Mouse (Mus musculus): ENCODE data around the gene Chst3. TPM values are rescaled to one million over a fixed set of nuclear protein-coding genes. Genes with fewer than 3 reads are reported as not detected.
"Not testable (repeated sequence)": the region's sequence is repeated elsewhere in the genome, so short reads cannot be mapped to it uniquely, and the experiment has no call there.

Chst3 gene
- polyA plus RNA-seq, 1 experiment, result not detected

DNA sequence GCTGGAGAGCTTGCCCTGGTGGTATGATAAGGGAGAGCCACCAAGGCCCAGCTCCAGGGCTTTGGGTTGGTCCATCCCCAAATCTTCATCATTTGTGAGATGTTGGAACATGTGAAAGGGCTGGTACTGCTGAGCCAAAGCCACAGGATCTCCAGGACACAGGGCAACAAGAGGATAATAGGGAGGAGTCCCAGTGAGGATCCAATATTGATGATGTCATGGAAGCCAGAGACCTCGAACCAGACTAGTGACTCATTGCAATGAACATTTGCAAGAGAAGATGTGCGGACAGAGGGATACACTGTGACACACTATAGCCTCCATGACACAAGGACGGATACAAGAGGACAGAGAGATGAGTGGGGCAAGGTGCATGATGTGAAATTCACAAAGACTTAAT, 60.9 kb downstream of the Chst3 start:
- 88% methylated on average over 3 of the region's 3 CpGs for WGBS
- H3K27ac ChIP-seq (ENCODE audit: insufficient read depth, low read depth, low read length), result no peak overlapping the region
- H3K4me3 ChIP-seq (ENCODE audit: insufficient read depth, low read depth, low read length), result no peak overlapping the region
- H3K4me1 ChIP-seq (ENCODE audit: control insufficient read depth, insufficient read depth, low read length), result peaks cover 7% of the 10 kb centered on the region
- no peak for TF ChIP-seq POLR2A (IDR thresholded peaks at IDR 0.05; ENCODE audit: insufficient read depth, low read depth, low read length)
- TF ChIP-seq CTCF (IDR thresholded peaks at IDR 0.05; ENCODE audit: insufficient read depth, low read depth, low read length), result no peak

DNA sequence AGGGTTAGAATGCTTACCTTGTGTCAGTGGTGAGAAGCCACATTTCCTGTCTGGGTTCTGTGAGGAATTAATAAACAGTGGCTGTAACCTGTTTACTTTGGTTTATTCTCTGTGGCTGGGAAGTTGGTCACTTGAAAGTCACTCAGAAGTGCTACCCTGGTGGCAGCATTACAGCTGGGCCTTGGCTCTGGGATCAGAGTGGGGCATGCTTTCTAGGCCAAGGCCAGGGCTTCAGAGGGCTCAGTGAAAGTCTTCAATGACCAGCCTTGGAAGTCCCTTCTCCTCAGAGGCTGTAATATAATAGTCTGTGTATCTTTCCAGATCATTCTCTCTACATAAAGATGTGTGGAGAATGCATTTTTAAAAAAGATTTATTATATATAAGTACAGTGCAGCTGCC, 63.0 kb downstream of the Chst3 start:
- H3K4me3 ChIP-seq (ENCODE audit: insufficient read depth, low read depth, low read length), result no peak overlapping the region
- H3K27ac ChIP-seq (ENCODE audit: insufficient read depth, low read depth, low read length), result no peak overlapping the region
- H3K4me1 ChIP-seq (ENCODE audit: control insufficient read depth, insufficient read depth, low read length), result peaks cover 7% of the 10 kb centered on the region
- TF ChIP-seq CTCF (IDR thresholded peaks at IDR 0.05; ENCODE audit: insufficient read depth, low read depth, low read length) (no peak), POLR2A (IDR thresholded peaks at IDR 0.05; ENCODE audit: insufficient read depth, low read depth, low read length) (no peak)

DNA sequence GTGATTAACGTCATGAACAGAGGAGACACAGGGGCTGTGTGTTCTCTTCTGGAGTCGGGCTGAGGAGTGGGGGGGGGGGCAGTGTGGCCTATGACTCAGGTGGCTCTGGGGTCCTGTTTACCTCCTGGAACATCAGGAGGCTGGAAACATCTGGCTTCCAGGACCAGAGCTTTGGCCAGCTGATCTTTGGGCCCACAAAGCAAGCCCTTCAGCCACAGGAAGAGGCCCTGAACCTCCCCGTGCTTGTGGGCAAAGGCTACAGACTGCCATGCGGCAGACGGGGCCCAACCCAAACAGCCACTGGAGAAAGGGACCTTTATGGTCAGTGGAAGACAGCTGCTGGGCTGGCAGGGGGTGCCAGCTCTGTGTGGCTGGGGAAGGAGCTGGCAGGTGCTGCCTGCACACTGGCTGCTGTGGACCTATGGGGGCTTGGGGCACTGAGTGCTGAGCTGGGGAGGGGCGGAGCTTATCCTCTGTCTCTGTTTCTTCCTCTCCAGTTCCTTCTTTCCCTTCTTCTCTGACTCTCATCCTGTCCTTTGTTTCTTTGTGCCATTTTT, 67.9 kb downstream of the Chst3 start:
- WGBS, result 58% methylated on average over 6 of the region's 6 CpGs
- no peak overlapping the region for H3K4me3 ChIP-seq (ENCODE audit: insufficient read depth, low read depth, low read length)
- H3K4me1 ChIP-seq (ENCODE audit: control insufficient read depth, insufficient read depth, low read length), result peaks cover 7% of the 10 kb centered on the region
- TF ChIP-seq POLR2A (IDR thresholded peaks at IDR 0.05; ENCODE audit: insufficient read depth, low read depth, low read length) (no peak), CTCF (IDR thresholded peaks at IDR 0.05; ENCODE audit: insufficient read depth, low read depth, low read length) (no peak)
- H3K27ac ChIP-seq (ENCODE audit: insufficient read depth, low read depth, low read length), result no peak overlapping the region

DNA sequence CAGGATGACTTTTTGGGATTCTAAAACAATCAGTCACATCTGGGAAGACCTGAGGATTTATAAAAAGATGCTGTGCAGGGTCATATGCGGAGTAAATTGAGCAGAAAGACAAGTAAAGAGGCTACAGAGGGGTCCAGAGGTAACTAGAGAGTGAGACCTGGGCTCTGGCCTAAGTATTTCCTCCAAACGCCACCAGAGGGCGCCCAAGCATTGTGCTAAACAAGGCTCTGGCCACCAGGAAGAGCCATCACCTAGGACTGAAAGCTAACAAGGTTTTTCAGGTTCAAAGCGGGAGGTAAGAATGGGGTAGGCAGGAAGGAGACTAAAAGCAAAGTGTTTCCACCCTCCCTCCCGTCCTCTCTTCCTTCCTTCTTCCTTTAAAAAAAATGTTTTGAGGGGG, 71.0 kb downstream of the Chst3 start:
- TF ChIP-seq POLR2A (IDR thresholded peaks at IDR 0.05; ENCODE audit: insufficient read depth, low read depth, low read length) (no peak), CTCF (IDR thresholded peaks at IDR 0.05; ENCODE audit: insufficient read depth, low read depth, low read length) (peak; percentile 68)
- no peaks in the 10 kb centered on the region for H3K4me1 ChIP-seq (ENCODE audit: control insufficient read depth, insufficient read depth, low read length)
- WGBS, result 2% methylated on average over 5 of the region's 5 CpGs
- no peak overlapping the region for H3K27ac ChIP-seq (ENCODE audit: insufficient read depth, low read depth, low read length)
- no peak overlapping the region for H3K4me3 ChIP-seq (ENCODE audit: insufficient read depth, low read depth, low read length)

DNA sequence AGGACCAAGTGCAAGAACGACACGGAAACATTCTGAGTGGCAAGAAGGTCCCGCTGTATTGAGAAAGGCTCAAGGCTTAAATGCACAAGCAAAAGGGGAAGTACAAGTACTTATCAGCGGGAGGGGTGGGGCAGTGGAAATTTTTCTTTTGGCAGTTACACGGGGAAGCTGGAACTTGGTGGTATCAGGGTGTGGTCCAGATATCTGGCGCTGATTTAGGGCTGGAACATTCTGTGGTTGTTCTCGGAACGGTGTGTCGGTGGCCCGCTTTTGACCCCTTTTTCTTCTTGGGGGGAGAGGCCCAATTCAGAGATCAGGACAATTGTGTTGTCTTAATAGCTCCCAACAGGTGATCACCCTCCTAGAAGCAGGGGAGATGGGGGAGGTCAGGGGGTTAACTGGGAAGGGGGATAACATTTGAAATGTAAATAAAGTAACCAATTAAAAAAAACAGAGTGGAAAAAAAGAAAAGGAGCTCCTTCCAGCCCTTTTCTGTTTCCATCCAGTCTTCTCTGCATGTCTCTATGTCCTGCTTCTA, 71.5 kb downstream of the Chst3 start:
- H3K4me3 ChIP-seq (ENCODE audit: insufficient read depth, low read depth, low read length); H3K4me1 ChIP-seq (ENCODE audit: control insufficient read depth, insufficient read depth, low read length); H3K27ac ChIP-seq (ENCODE audit: insufficient read depth, low read depth, low read length): not testable (repeated sequence)
- WGBS, result 77% methylated on average over 10 of the region's 10 CpGs

DNA sequence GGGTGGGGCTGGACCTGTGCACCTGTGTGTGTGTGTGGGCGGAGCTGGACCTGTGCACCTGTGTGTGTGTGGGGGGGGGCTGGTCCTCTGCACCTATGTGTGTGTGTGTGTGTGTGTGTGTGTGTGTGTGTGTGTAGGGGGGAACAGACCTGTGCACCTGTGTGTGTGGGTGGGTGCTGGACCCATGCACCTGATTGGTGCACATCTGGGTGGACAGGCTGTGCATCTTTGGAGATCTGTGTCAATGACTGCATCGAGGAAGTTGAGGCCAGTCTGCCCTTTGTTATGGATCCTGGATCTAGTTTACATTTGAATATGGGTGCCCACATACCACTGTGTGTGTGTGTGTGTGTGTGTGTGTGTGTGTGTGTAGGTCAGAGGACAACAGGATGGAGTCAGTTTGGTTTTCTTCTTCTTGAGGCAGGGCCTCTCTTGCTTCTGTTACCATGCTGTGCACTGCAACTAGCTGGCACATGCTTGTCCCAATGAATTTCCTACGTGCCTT, 77.4 kb downstream of the Chst3 start:
- no peak for TF ChIP-seq POLR2A (IDR thresholded peaks at IDR 0.05; ENCODE audit: insufficient read depth, low read depth, low read length)
- H3K27ac ChIP-seq (ENCODE audit: insufficient read depth, low read depth, low read length), result no peak overlapping the region
- no peaks in the 10 kb centered on the region for H3K4me1 ChIP-seq (ENCODE audit: control insufficient read depth, insufficient read depth, low read length)
- WGBS, result 89% methylated on average over 3 of the region's 3 CpGs
- H3K4me3 ChIP-seq (ENCODE audit: insufficient read depth, low read depth, low read length), result no peak overlapping the region

DNA sequence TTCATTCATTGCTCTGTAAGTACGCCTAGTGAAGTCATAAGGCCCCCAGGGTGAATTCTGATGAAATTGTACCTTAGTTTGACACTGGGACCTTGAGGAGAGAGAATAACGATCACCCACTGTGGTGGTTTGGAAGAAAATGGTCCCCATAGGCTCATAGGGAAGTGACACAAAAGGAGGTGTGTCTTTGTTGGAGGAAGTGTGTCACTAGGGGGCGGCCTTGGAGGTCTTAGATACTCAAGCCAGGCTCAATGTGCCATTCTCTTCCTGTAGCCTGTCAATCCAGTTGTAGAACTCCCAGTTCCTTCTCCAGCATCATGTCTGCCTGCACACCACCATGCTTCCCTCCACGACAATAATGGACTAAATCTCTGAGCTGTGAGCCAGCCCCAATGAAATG, 78.3 kb downstream of the Chst3 start:
- Histone ChIP-seq H3K4me1 (ENCODE audit: control insufficient read depth, insufficient read depth, low read length) (no peaks in the 10 kb centered on the region), H3K27ac (ENCODE audit: insufficient read depth, low read depth, low read length) (no peak overlapping the region), H3K4me3 (ENCODE audit: insufficient read depth, low read depth, low read length) (no peak overlapping the region)
- 91% methylated on average over 4 of the region's 4 CpGs for WGBS
- TF ChIP-seq POLR2A (IDR thresholded peaks at IDR 0.05; ENCODE audit: insufficient read depth, low read depth, low read length), result no peak
- TF ChIP-seq CTCF (IDR thresholded peaks at IDR 0.05; ENCODE audit: insufficient read depth, low read depth, low read length), result no peak

DNA sequence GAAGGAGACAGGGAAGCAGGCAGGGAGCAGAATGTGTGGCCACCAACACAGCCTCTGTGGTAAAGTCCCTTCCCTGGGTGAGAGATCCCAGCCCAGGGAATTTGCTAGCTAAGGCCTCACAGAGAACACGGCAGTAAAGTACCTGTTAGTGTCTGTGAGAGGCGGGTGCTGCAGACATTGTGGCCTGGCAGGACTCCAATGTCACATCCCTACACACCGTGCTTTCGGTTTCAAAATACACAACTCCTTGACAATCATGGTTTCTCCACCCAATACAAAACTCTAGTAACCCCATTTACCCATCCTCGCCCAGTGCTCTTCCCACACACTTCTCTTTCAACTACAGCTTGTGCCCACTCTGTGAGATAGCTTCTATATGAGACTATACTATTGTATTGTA, 80.4 kb downstream of the Chst3 start:
- no peak for TF ChIP-seq CTCF (IDR thresholded peaks at IDR 0.05; ENCODE audit: insufficient read depth, low read depth, low read length)
- TF ChIP-seq POLR2A (IDR thresholded peaks at IDR 0.05; ENCODE audit: insufficient read depth, low read depth, low read length), result no peak
- Histone ChIP-seq H3K4me1 (ENCODE audit: control insufficient read depth, insufficient read depth, low read length) (peaks cover 7% of the 10 kb centered on the region; the same call in 1 of the 2 replicates), H3K4me3 (ENCODE audit: insufficient read depth, low read depth, low read length) (no peak overlapping the region), H3K27ac (ENCODE audit: insufficient read depth, low read depth, low read length) (no peak overlapping the region)
- 76% methylated on average over 5 of the region's 5 CpGs for WGBS

DNA sequence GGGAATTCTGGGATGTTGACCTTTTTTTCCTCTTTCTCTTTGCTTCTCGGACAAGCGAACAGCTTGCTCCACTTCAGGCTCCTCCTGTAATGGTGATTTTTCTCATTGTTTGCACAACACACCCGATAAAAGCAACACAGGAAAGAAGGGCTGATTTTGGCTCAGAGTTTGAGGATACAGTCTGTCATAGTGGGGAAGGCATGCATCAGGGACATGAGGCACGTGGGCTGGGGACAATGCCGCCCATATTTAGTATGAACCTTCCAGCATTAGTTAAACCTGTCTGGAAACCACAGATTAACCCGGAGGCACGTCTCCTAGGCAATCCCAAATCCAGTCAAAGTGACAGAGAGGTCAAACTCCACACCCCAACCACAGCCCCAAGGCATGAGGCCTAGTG, 82.1 kb downstream of the Chst3 start:
- Histone ChIP-seq H3K4me1 (ENCODE audit: control insufficient read depth, insufficient read depth, low read length) (peaks cover 19% of the 10 kb centered on the region), H3K4me3 (ENCODE audit: insufficient read depth, low read depth, low read length) (no peak overlapping the region), H3K27ac (ENCODE audit: insufficient read depth, low read depth, low read length) (no peak overlapping the region)
- WGBS, result 65% methylated on average over 7 of the region's 7 CpGs
- no peak for TF ChIP-seq CTCF (IDR thresholded peaks at IDR 0.05; ENCODE audit: insufficient read depth, low read depth, low read length)
- TF ChIP-seq POLR2A (IDR thresholded peaks at IDR 0.05; ENCODE audit: insufficient read depth, low read depth, low read length), result no peak

DNA sequence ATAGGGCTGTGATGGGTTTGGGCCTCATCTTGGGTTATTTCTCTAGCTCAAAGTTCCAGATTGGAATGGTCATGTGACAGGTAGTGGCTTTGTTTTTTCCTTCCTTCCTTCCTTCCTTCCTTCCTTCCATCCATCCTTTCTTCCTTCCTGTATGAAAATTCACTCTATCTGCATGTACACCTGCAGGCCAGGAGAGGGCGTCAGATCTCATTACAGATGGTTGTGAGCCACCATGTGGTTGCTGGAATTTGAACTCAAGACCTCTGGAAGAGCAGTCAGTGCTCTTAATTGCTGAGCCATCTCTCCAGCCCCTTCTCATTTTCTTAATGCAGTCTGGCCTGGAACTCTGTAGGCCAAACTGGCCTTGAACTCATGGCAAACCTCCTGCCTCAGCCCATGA, 83.0 kb downstream of the Chst3 start:
- H3K4me3 ChIP-seq (ENCODE audit: insufficient read depth, low read depth, low read length); H3K27ac ChIP-seq (ENCODE audit: insufficient read depth, low read depth, low read length): not testable (repeated sequence)
- WGBS, result 43% methylated on average over 1 of the region's 1 CpGs

More for the DNA sequence above, 83.0 kb downstream of the Chst3 start:
- peaks cover 21% of the 10 kb centered on the region for H3K4me1 ChIP-seq (ENCODE audit: control insufficient read depth, insufficient read depth, low read length)
